Mouse (Mus musculus) CH12.LX (cell line): ENCODE data around the gene Bag2. TPM values are rescaled to one million over a fixed set of nuclear protein-coding genes. Genes with fewer than 3 reads are reported as not detected.

Experiments used
- DNase-seq: peaks from one replicate; pipeline ENCODE4 v3.0.0-alpha.2; 2013; ENCODE audit errors: extremely low read depth
- H3K27ac ChIP-seq: 2 replicates; pipeline ENCODE4 v1.5.1; 2012; ENCODE audit warnings: low read depth, mild to moderate bottlenecking, control low read depth, moderate library complexity; ENCODE audit not compliant: insufficient read depth
- H3K27me3 ChIP-seq: replicated peaks from 2 replicates; pipeline ENCODE3; 2012; ENCODE audit warnings: inconsistent platforms
- H3K36me3 ChIP-seq, 2 experiments: replicated peaks in 1 of 2; 2 replicates each; pipeline versions ENCODE3 to v1.6.1; 2012; ENCODE audit warnings: inconsistent platforms in 1 of 2, low read length in 1 of 2, mild to moderate bottlenecking in 1 of 2, mixed read lengths in 1 of 2, moderate library complexity in 1 of 2; ENCODE audit not compliant: control insufficient read depth in 1 of 2, insufficient read depth in 1 of 2
- H3K4me1 ChIP-seq, 2 experiments: 2 replicates each; pipeline ENCODE4 v1.6.1; 2012; ENCODE audit warnings: inconsistent platforms in 1 of 2, moderate library complexity in 1 of 2; ENCODE audit not compliant: insufficient read depth in 2 of 2, control insufficient read depth in 1 of 2
- H3K4me2 ChIP-seq: 2 replicates; pipeline ENCODE4 v1.6.1; 2012; ENCODE audit warnings: low read depth, mild to moderate bottlenecking, control low read depth; ENCODE audit not compliant: poor library complexity, insufficient read depth, severe bottlenecking
- H3K4me3 ChIP-seq, 3 experiments: fragments of 150-350 bp in 1 of 3; sonication (generic) in 1 of 3; replicated peaks in 1 of 3; 2 replicates each; pipeline versions ENCODE3 to v1.5.1; 2011 to 2012; ENCODE audit warnings: low read depth in 2 of 3, low read length in 2 of 3, mild to moderate bottlenecking in 2 of 3, moderate library complexity in 2 of 3, control low read depth in 1 of 3, improper control_type of control experiment in 1 of 3, inconsistent platforms in 1 of 3, mixed read lengths in 1 of 3; ENCODE audit not compliant: poor library complexity in 1 of 3
- H3K79me2 ChIP-seq: replicated peaks from 2 replicates; pipeline ENCODE4 v1.6.1; 2012; ENCODE audit warnings: mild to moderate bottlenecking, moderate library complexity; ENCODE audit not compliant: control insufficient read depth, poor library complexity, insufficient read depth, severe bottlenecking; ENCODE audit errors: extremely low read depth
- H3K9ac ChIP-seq: 2 replicates; pipeline ENCODE4 v1.6.1; 2012; ENCODE audit warnings: low read depth, mild to moderate bottlenecking, control low read depth, moderate library complexity; ENCODE audit not compliant: insufficient read depth
- H3K9me3 ChIP-seq: replicated peaks from 2 replicates; pipeline ENCODE3; 2012; ENCODE audit warnings: low read length, inconsistent platforms, mixed read lengths
- BHLHE40 ChIP-seq: IDR thresholded peaks from 2 replicates; pipeline ENCODE4 v1.6.1; 2011; ENCODE audit warnings: mild to moderate bottlenecking, low read depth, low read length, improper control_type of control experiment
- E2F4 ChIP-seq: IDR thresholded peaks from 2 replicates; pipeline ENCODE4 v1.6.1; 2011; ENCODE audit warnings: low read depth, low read length, improper control_type of control experiment; ENCODE audit not compliant: insufficient replicate concordance
- ELF1 ChIP-seq: IDR thresholded peaks from 2 replicates; pipeline ENCODE4 v1.6.1; 2014; ENCODE audit warnings: low read depth, mild to moderate bottlenecking, inconsistent platforms, low read length, improper control_type of control experiment
- EP300 ChIP-seq: IDR thresholded peaks from 2 replicates; pipeline ENCODE4 v1.6.1; 2011; ENCODE audit warnings: low read length, improper control_type of control experiment
- ETS1 ChIP-seq: conservative IDR thresholded peaks from 2 replicates; pipeline ENCODE4 v1.6.1; 2012; ENCODE audit warnings: low read depth, mild to moderate bottlenecking, inconsistent platforms, low read length, improper control_type of control experiment, moderate library complexity
- GABPA ChIP-seq: IDR thresholded peaks from 2 replicates; pipeline ENCODE4 v1.6.1; 2012; ENCODE audit warnings: low read depth, low read length, improper control_type of control experiment, inconsistent platforms; ENCODE audit not compliant: insufficient replicate concordance
- HCFC1 ChIP-seq: IDR thresholded peaks from 2 replicates; pipeline ENCODE4 v1.6.1; 2012; ENCODE audit warnings: low read depth, mild to moderate bottlenecking, inconsistent platforms, low read length, improper control_type of control experiment
- JUN ChIP-seq: IDR thresholded peaks from 2 replicates; pipeline ENCODE4 v1.6.1; 2011; ENCODE audit warnings: low read depth, mild to moderate bottlenecking, low read length, improper control_type of control experiment, moderate library complexity; ENCODE audit not compliant: insufficient read depth
- JUND ChIP-seq: conservative IDR thresholded peaks from 2 replicates; pipeline ENCODE4 v1.6.1; 2011; ENCODE audit warnings: low read depth, low read length, improper control_type of control experiment
- MAZ ChIP-seq: IDR thresholded peaks from 2 replicates; pipeline ENCODE4 v1.6.1; 2012; ENCODE audit warnings: low read depth, mild to moderate bottlenecking, inconsistent platforms, low read length, improper control_type of control experiment, moderate library complexity
- MXI1 ChIP-seq: IDR thresholded peaks from 2 replicates; pipeline ENCODE4 v1.6.1; 2011; ENCODE audit warnings: mild to moderate bottlenecking, low read depth, low read length, improper control_type of control experiment
- NRF1 ChIP-seq: IDR thresholded peaks from 2 replicates; pipeline ENCODE4 v1.6.1; 2014; ENCODE audit warnings: low read depth, mild to moderate bottlenecking, inconsistent platforms, low read length, improper control_type of control experiment, moderate library complexity
- PAX5 ChIP-seq: IDR thresholded peaks from 2 replicates; pipeline ENCODE4 v1.6.1; 2012; ENCODE audit warnings: low read length, inconsistent platforms, mixed read lengths
- RAD21 ChIP-seq: IDR thresholded peaks from 2 replicates; pipeline ENCODE4 v1.6.1; 2011; ENCODE audit warnings: low read depth, mild to moderate bottlenecking, low read length, improper control_type of control experiment, moderate library complexity
- RCOR1 ChIP-seq: conservative IDR thresholded peaks from 2 replicates; pipeline ENCODE4 v1.6.1; 2012; ENCODE audit warnings: low read depth, mild to moderate bottlenecking, inconsistent platforms, low read length, improper control_type of control experiment
- SMC3 ChIP-seq: IDR thresholded peaks from 2 replicates; pipeline ENCODE4 v1.6.1; 2011; ENCODE audit warnings: low read depth, low read length, improper control_type of control experiment
- TBP ChIP-seq: conservative IDR thresholded peaks from 2 replicates; pipeline ENCODE4 v1.6.1; 2011; ENCODE audit warnings: low read depth, low read length, improper control_type of control experiment
- TCF12 ChIP-seq: IDR thresholded peaks from 2 replicates; pipeline ENCODE4 v1.6.1; 2014; ENCODE audit warnings: low read depth, mild to moderate bottlenecking, inconsistent platforms, low read length, improper control_type of control experiment
- USF1 ChIP-seq: IDR thresholded peaks from 2 replicates; pipeline ENCODE4 v1.6.1; 2014; ENCODE audit warnings: low read depth, mild to moderate bottlenecking, inconsistent platforms, low read length, improper control_type of control experiment
- USF2 ChIP-seq: conservative IDR thresholded peaks from 2 replicates; pipeline ENCODE4 v1.6.1; 2011; ENCODE audit warnings: low read depth, low read length, improper control_type of control experiment
- ZMIZ1 ChIP-seq: IDR thresholded peaks from 2 replicates; pipeline ENCODE4 v1.6.1; 2012; ENCODE audit warnings: low read depth, mild to moderate bottlenecking, inconsistent platforms, low read length, improper control_type of control experiment
- dilution Hi-C: fragments of 300-500 bp; cut with MboI; formaldehyde crosslinking; loops from 2 replicates; pipeline ENCODE4 v1.14.3; 2020; ENCODE audit warnings: low sequenced_read_pairs; ENCODE audit not compliant: extremely low pct_unique_long_range_greater_than_20kb, extremely low pct_ligation_motif_present
- in situ Hi-C: fragments of 300-500 bp; cut with MboI; formaldehyde crosslinking; loops from 3 replicates; pipeline ENCODE4 v1.14.3; 2019; ENCODE audit warnings: low sequenced_read_pairs, low pct_ligation_motif_present, low pct_unique_long_range_greater_than_20kb, mixed read lengths
- polyA plus RNA-seq: library from polyadenylated mRNA; unstranded; fragments of >175 nt; gene quantifications from 2 replicates; pipeline ENCODE4 v1.2.1, GENCODE M21; 2012; ENCODE audit warnings: low read depth; ENCODE audit not compliant: insufficient read length
- total RNA-seq, 2 experiments: library from RNA; depleted of rRNA; stranded (reverse); fragments of 300-350 nt in 1 of 2; fragments of >200 nt in 1 of 2; gene quantifications; 2 replicates each; pipeline ENCODE4 v1.2.3; 2012 to 2014

Bag2 gene
- total and polyA plus RNA-seq, 3 experiments = 51.1 to 73.5 (median 62.1) TPM

- Histone ChIP-seq H3K27ac (no peak overlapping the region), H3K4me2 (no peak overlapping the region)
- no peak for TF ChIP-seq RAD21
- TF ChIP-seq PAX5 = no peak
- TF ChIP-seq JUN = no peak
- no peak for TF ChIP-seq RCOR1
- TF ChIP-seq HCFC1 = no peak
- no peak for TF ChIP-seq EP300
- no peak for TF ChIP-seq TCF12
- TF ChIP-seq E2F4 = no peak
- TF ChIP-seq NRF1 = no peak
- no peak for TF ChIP-seq BHLHE40
- no peak for TF ChIP-seq TBP
- TF ChIP-seq GABPA = no peak
- no peak for TF ChIP-seq SMC3
- no peak for TF ChIP-seq USF2
- TF ChIP-seq MAZ = no peak
- TF ChIP-seq USF1 = no peak
- no peak for TF ChIP-seq ZMIZ1
- no peak for TF ChIP-seq ELF1
- no peak for TF ChIP-seq JUND
- TF ChIP-seq ETS1 = no peak
- TF ChIP-seq, all 38 proteins: peak for 0
- Histone ChIP-seq H3K4me3 (no peak overlapping the region), H3K9me3 (no peaks in the 10 kb centered on the region), H3K36me3 (peaks cover 71 to 93% of the 10 kb centered on the region in 2 experiments), H3K27me3 (no peaks in the 10 kb centered on the region), H3K4me1 (0 out of 4 replicates have a peak, but pooled peaks cover 0 to under 1% of the 10 kb centered on the region in 2 experiments), H3K79me2 (no peaks in the 10 kb centered on the region), H3K9ac (no peak overlapping the region)
- dilution Hi-C loops (no loop called here), in situ Hi-C loops (no loop called here)
- no peak for DNase-seq
Measured at GRCm38 (mm10) chr1:33734001-33734685, 23.5 kb downstream of the Bag2 start.

- H3K36me3 ChIP-seq = peaks cover 68 to 94% of the 10 kb centered on the region in 2 experiments
- no peak for DNase-seq
- H3K9ac ChIP-seq = no peak overlapping the region
- H3K4me1 ChIP-seq = no peaks in the 10 kb centered on the region
- no peak overlapping the region for H3K4me2 ChIP-seq
- dilution Hi-C loops (no loop called here), in situ Hi-C loops (no loop called here)
- H3K27me3 ChIP-seq = no peaks in the 10 kb centered on the region
- H3K79me2 ChIP-seq = no peaks in the 10 kb centered on the region
- no peak overlapping the region for H3K4me3 ChIP-seq
- no peak overlapping the region for H3K27ac ChIP-seq
- TF ChIP-seq E2F4 (no peak), BHLHE40 (no peak), ELF1 (no peak), MXI1 (no peak)
- no peaks in the 10 kb centered on the region for H3K9me3 ChIP-seq
Measured at GRCm38 (mm10) chr1:33733044-33733443, 24.6 kb downstream of the Bag2 start.
